Mouse (Mus musculus) heart, adult 2 months (tissue): Measurements from ENCODE around the gene Foxj1. TPM values are rescaled to one million over a fixed set of nuclear protein-coding genes. Genes with fewer than 3 reads are reported as not detected.

Experiments used
- DNase-seq, 2 experiments: peaks; one replicate each; pipeline ENCODE4 v3.0.0; 2021
- H3K27ac ChIP-seq: fragments of 200-600 bp; 2 replicates; pipeline ENCODE4 v1.8.1; 2022
- H3K27me3 ChIP-seq: fragments of 200-500 bp; 2 replicates; pipeline ENCODE4 v1.6.1; 2012; ENCODE audit warnings: mild to moderate bottlenecking, low read length, inconsistent platforms, mixed read lengths; ENCODE audit not compliant: control insufficient read depth, insufficient read depth
- H3K36me3 ChIP-seq: fragments of 200-500 bp; 2 replicates; pipeline ENCODE4 v1.6.1; 2012; ENCODE audit warnings: low read length, inconsistent platforms; ENCODE audit not compliant: control insufficient read depth, insufficient read depth
- H3K4me1 ChIP-seq: fragments of 200-500 bp; 2 replicates; pipeline ENCODE4 v1.6.1; 2011; ENCODE audit warnings: low read length; ENCODE audit not compliant: control insufficient read depth, insufficient read depth
- H3K4me3 ChIP-seq: fragments of 200-600 bp; 2 replicates; pipeline ENCODE4 v1.8.1; 2022
- H3K79me2 ChIP-seq: fragments of 200-500 bp; replicated peaks from 2 replicates; pipeline ENCODE4 v1.6.1; 2012; ENCODE audit warnings: mild to moderate bottlenecking, inconsistent platforms, low read length, moderate library complexity, mixed read lengths; ENCODE audit not compliant: control insufficient read depth, insufficient read depth
- H3K9ac ChIP-seq: fragments of 200-500 bp; 2 replicates; pipeline ENCODE4 v1.6.1; 2012; ENCODE audit warnings: low read depth, mild to moderate bottlenecking, control low read depth, inconsistent platforms, low read length, mixed read lengths
- CTCF ChIP-seq: fragments of 200-600 bp; IDR thresholded peaks from 2 replicates; pipeline ENCODE4 v1.8.1; 2022; ENCODE audit warnings: antibody characterized with exemption, mild to moderate bottlenecking, moderate library complexity
- EP300 ChIP-seq: fragments of 200-500 bp; IDR thresholded peaks from 2 replicates; pipeline ENCODE4 v1.6.1; 2011; ENCODE audit warnings: low read depth, low read length, control low read depth; ENCODE audit not compliant: insufficient read depth
- POLR2A ChIP-seq: fragments of 200-500 bp; IDR thresholded peaks from 2 replicates; pipeline ENCODE4 v1.6.1; 2011; ENCODE audit warnings: mild to moderate bottlenecking, low read depth, low read length, control low read depth; ENCODE audit not compliant: insufficient read depth
- WGBS: fragments of 180-500 bp; shearing (Covaris S2); methylation state at CpG from one replicate; pipeline ENCODE4 v1.1.7; 2018; 5-methylcytosine and 5-hydroxymethylcytosine counted together
- intact Hi-C: fragments of 180-260 bp; cut with DNase I; formaldehyde crosslinking; loops from one replicate; pipeline ENCODE4 v1.15.1; 2025
- polyA plus RNA-seq: library from polyadenylated mRNA; depleted of rRNA; stranded (reverse); fragments of >200 nt; gene quantifications from 2 replicates; pipeline ENCODE4 v1.2.3, GENCODE M21; 2012
- total RNA-seq, 2 experiments: library from RNA; stranded (reverse); gene quantifications; 2 replicates each; pipeline ENCODE4 v1.2.3; 2021

Gene Foxj1
- total and polyA plus RNA-seq, 3 experiments, result 5.1 TPM; not detected in 2

DNA sequence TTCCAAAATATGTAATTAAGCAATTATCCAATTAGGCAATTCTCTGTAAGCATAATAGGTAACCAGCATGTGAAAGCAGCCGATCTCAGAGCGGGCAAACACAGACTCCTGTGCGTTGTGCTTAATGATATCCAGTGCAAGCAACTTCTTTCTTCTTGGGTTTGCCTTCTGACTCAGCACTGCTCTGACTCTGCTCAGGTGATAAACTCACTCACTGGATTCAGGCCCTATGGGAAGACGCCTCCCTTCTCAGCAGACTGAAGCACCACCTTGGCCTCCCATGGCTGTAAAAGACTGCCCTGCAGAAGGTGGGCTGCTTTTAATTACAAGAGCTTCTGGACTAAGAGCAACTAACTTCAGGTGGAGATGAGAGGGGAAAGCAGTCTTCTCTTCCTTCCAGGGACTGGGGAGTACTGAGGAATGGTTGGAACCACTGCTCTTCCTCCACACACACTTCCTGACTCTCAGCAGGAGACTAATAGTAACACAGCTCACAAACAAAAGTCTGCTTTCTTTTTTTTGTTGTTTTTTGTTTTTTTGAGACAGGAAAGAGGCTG lies 36.8 kb upstream of the Foxj1 start:
- no peak for DNase-seq
- no peaks in the 10 kb centered on the region for H3K79me2 ChIP-seq
- intact Hi-C loops, result no loop called here
- TF ChIP-seq POLR2A, result no peak
- no peak for TF ChIP-seq CTCF
- TF ChIP-seq EP300, result no peak
- no peak overlapping the region for H3K9ac ChIP-seq
- no peak overlapping the region for H3K27ac ChIP-seq
- H3K27me3 ChIP-seq, result no peaks in the 10 kb centered on the region
- 94% methylated on average over 4 of the region's 4 CpGs for WGBS
- H3K36me3 ChIP-seq, result no peaks in the 10 kb centered on the region
- H3K4me1 ChIP-seq, result peaks cover 3% of the 10 kb centered on the region; the same call in 1 of the 2 replicates
- H3K4me3 ChIP-seq, result no peak overlapping the region

DNA sequence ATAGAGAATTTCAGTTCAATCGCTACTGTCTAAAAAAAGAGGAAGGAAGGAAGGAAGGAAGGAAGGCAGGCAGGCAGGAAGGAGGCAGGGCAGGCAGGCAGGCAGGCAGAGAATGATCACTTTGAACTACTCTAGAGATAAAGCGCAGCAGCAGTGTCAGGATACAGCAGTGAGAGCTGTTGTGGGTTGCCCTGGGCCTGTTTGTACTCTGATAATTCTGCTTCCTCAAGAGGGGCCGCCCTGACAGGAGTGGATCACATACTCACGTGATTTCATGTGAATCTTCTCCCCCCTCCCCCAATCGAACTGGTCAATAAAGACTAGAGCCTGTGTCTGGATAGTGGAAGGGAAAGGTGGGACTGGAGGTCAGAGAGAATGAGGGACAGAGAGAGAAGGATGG lies 34.4 kb upstream of the Foxj1 start:
- no peak for DNase-seq
- Histone ChIP-seq H3K27me3 (no peaks in the 10 kb centered on the region), H3K27ac (no peak overlapping the region), H3K4me1 (peaks cover 3% of the 10 kb centered on the region; the same call in 1 of the 2 replicates), H3K79me2 (no peaks in the 10 kb centered on the region), H3K4me3 (no peak overlapping the region), H3K9ac (no peak overlapping the region), H3K36me3 (no peaks in the 10 kb centered on the region)
- WGBS, result 36% methylated on average over 5 of the region's 5 CpGs
- TF ChIP-seq EP300 (no peak), CTCF (no peak), POLR2A (no peak)
- intact Hi-C loops, result loop anchor here (5.0 kb wide), 1 partner anchor 142 kb away; no protein-coding TSS in a partner anchor

DNA sequence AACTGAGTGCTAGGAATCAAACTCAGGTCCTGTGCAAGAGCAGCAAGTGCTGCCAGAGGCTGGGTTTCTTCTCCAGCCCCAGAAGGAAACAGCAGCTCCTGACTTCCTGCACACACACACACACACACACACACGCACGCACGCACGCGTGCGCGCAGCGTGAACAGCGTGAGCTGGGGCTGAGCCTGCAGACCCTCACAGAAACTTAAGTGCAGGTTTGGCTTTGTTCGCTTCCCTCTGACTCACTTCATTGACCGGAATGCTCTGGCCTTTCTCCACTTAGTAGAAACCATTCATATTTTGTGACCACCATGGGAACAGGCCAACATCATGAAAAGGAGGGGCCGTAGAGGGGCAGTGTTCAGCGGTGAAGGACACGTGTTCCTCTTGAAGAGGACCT lies 33.9 kb upstream of the Foxj1 start:
- no peak overlapping the region for H3K9ac ChIP-seq
- H3K27ac ChIP-seq, result no peak overlapping the region
- H3K4me3 ChIP-seq, result no peak overlapping the region
- H3K79me2 ChIP-seq, result no peaks in the 10 kb centered on the region
- no peaks in the 10 kb centered on the region for H3K27me3 ChIP-seq
- no peaks in the 10 kb centered on the region for H3K36me3 ChIP-seq
- intact Hi-C loops, result loop anchor here (5.0 kb wide), 1 partner anchor 142 kb away; no protein-coding TSS in a partner anchor
- DNase-seq, result no peak
- peaks cover 3% of the 10 kb centered on the region; the same call in 1 of the 2 replicates for H3K4me1 ChIP-seq
- TF ChIP-seq POLR2A (no peak), EP300 (no peak), CTCF (no peak)
- 85% methylated on average over 14 of the region's 14 CpGs for WGBS

DNA sequence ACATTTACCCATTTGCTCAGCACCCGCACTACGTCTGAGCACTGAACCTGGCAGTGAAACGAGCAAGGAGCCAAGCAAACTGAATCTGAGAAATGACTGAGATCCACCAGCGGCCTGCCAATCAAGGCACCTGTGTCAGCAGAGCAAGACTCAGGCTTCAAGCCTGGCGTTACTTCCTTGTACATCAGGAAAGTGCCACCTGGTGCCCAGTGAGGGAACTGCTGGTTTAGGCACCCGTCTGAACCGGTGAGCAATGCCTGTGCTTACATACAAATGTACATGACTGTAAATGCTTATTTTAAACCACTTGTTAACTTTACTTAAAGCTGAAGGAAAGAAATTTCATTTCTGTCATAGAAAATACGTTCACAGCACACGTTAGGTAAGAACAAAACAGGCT lies 32.9 kb upstream of the Foxj1 start:
- TF ChIP-seq EP300 (no peak), POLR2A (no peak), CTCF (no peak; the same call in 1 of the 2 replicates)

DNA sequence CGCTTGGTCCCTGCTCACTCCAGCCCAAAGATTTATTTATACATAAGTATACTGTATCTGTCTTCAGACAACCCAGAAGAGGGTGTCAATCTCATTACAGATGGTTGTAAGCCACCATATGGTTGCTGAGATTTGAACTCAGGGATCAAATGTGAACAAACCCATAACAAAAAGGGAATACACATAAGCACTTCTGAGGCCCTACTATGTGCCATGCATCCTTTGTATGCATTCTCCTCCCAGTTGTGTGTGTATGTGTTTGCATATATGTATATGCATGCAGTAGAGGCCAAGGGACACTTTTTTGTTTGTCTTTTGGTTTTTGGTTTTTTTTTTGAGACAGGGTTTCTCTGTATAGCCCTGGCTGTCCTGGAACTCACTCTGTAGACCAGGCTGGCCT lies 31.4 kb upstream of the Foxj1 start:
- H3K4me3 ChIP-seq, result no peak overlapping the region
- H3K27ac ChIP-seq, result no peak overlapping the region
- H3K4me1 ChIP-seq, result peaks cover 3% of the 10 kb centered on the region; the same call in 1 of the 2 replicates
- no peaks in the 10 kb centered on the region for H3K27me3 ChIP-seq
- no peak for DNase-seq
- no peak for TF ChIP-seq CTCF
- no peak for TF ChIP-seq POLR2A
- TF ChIP-seq EP300, result no peak
- H3K9ac ChIP-seq, result no peak overlapping the region
- no peaks in the 10 kb centered on the region for H3K36me3 ChIP-seq
- intact Hi-C loops, result loop anchor here (5.0 kb wide), 1 partner anchor 139 kb away; no protein-coding TSS in a partner anchor
- 97% methylated on average over 1 of the region's 1 CpGs for WGBS
- no peaks in the 10 kb centered on the region for H3K79me2 ChIP-seq

More for the DNA sequence above, 32.9 kb upstream of the Foxj1 start:
- Histone ChIP-seq H3K4me3 (no peak overlapping the region), H3K4me1 (peaks cover 3% of the 10 kb centered on the region; the same call in 1 of the 2 replicates), H3K9ac (no peak overlapping the region), H3K36me3 (no peaks in the 10 kb centered on the region), H3K27ac (no peak overlapping the region), H3K79me2 (no peaks in the 10 kb centered on the region), H3K27me3 (no peaks in the 10 kb centered on the region)
- intact Hi-C loops, result loop anchor here (1.0 to 5.0 kb wide), 3 partner anchors 49 to 141 kb away; no protein-coding TSS in a partner anchor
- WGBS, result 42% methylated on average over 9 of the region's 9 CpGs
- peak; percentile 75 to 82 for DNase-seq

DNA sequence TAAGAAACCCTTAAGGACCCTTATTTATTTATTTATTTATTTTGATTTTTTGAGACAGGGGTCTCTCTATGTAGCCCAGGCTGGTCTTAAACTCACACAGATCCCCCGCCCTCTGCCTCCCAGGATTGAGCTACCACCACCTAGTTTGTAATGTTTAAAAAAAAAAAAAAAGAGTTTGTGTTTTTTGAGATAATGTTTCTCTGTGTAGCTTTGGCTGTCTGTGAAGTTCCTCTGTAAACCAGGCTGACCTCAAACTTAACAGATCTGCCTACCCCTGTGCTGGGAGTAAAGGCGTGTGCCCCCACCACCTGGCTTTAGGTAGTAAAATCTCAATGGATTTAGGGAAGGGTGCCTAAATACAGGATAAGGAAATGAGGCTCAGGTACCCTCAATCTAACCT lies 30.9 kb upstream of the Foxj1 start:
- Histone ChIP-seq H3K4me1 (peaks cover 3% of the 10 kb centered on the region; the same call in 1 of the 2 replicates), H3K9ac (no peak overlapping the region), H3K27ac (no peak overlapping the region), H3K36me3 (no peaks in the 10 kb centered on the region), H3K4me3 (no peak overlapping the region), H3K27me3 (no peaks in the 10 kb centered on the region), H3K79me2 (no peaks in the 10 kb centered on the region)
- DNase-seq, result no peak
- no peak for TF ChIP-seq POLR2A
- no peak for TF ChIP-seq EP300
- TF ChIP-seq CTCF, result no peak
- intact Hi-C loops, result loop anchor here (5.0 kb wide), 1 partner anchor 139 kb away; no protein-coding TSS in a partner anchor
- 95% methylated on average over 2 of the region's 2 CpGs for WGBS
